Mouse (Mus musculus) splenic B cell, adult 2 months (primary cell): ENCODE results near the gene Kalrn.

Experiments
- DNase-seq: peaks from one replicate; pipeline ENCODE4 v3.0.0-alpha.2; 2011; ENCODE audit warnings: low read depth, low spot score
- H3K27me3 ChIP-seq: 2 replicates; pipeline ENCODE4 v1.6.1; 2012; ENCODE audit warnings: mild to moderate bottlenecking, low read length, moderate library complexity, mixed read lengths; ENCODE audit not compliant: control insufficient read depth, poor library complexity, insufficient read depth, severe bottlenecking
- H3K36me3 ChIP-seq: 2 replicates; pipeline ENCODE4 v1.6.1; 2012; ENCODE audit warnings: mild to moderate bottlenecking, low read length, moderate library complexity, mixed read lengths; ENCODE audit not compliant: control insufficient read depth, poor library complexity, insufficient read depth, severe bottlenecking

The Kalrn gene

DNA sequence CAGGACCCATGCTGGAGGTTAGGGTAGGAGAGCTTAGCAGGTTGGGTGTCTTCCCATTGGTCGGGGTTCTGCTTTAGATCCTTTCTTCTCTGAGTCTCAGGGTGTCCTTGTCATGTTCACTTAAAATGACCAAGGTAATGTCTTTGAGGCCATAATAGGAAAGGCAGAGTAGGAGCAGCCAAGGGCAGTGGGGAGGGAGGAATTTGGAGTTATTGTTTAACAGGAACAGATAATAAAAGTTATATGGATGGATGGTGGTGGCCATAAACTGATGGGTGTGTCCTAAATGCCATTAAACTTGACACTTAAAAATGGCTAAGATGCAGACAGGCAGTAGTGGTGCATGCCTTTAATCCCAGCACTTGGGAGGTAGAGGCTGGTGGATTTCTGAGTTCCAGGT, 584.2 kb downstream of the Kalrn start:
- no peak for DNase-seq
- H3K27me3 ChIP-seq: no peaks in the 10 kb centered on the region
- H3K36me3 ChIP-seq: no peaks in the 10 kb centered on the region

DNA sequence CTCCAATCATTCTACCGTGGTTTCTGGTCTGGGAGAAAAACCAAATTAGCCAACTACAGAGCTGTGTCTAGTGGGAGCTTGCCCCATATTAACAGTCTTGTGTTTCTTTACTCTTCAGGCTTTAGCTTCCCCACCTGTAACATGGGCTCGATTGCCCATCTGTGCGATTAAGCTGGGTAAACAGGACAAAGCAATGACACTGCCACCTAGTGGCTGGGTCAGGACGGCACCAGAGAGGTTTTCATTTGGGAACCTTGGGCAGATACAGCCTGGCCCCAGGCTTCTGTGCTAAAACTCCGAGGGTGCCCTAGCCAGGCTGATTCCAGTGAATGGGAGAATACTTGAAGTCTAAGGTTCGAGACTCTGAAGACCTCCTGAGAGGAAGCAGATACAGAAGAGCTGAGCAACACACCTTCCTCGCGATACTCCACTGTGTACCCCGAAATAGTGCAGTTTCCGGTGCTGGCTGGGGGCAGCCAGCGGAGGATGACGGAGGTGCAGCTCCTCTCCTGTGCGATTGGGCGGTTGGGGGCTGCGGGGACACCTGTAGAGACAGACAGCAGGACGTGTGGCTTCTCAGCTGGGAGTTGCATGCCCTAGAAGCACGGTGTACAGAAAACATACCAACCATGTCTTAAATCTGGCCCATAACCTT, 584.8 kb downstream of the Kalrn start:
- Histone ChIP-seq H3K36me3 (no peaks in the 10 kb centered on the region), H3K27me3 (no peaks in the 10 kb centered on the region)
- DNase-seq: peak; percentile 82

DNA sequence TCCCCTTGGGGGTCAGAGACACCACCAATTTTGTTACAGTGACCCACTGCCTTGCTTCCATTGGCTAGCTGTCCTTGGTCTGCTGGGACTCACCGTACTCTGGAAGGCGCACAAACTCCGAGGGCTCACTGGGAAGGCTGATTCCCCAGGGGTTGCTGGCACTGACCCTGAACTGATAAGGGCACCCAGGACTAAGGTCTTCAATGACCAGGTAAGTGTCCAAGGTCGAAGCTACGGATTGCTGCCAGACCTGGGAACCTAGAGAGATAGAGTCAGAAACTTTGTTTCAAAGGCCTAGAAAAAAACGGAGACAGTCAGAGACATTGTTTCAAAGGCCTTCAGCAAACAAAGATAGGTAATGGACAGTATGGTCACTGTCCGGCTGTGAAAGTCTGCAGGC, 586.3 kb downstream of the Kalrn start:
- Histone ChIP-seq H3K27me3 (no peaks in the 10 kb centered on the region), H3K36me3 (no peaks in the 10 kb centered on the region)
- no peak for DNase-seq

DNA sequence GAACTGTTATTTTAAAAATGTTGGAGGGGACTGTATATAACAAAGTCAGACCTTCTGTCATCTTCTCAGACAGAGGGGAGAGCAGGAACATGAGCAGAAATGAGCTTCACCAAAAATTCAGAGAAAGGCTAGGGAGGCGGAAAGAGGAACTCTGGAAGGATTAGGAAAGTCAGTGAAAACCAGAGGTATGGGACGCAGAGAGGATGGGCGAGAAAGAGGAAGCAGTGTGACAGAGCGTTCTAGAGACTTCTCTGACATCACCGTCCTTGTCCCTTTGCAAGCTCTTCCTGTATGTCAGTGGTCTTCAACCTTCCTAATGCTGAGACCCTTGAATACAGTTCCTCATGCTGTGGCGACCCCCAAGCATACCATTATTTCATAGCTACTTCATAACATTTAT, 588.0 kb downstream of the Kalrn start:
- no peaks in the 10 kb centered on the region for H3K36me3 ChIP-seq
- no peak for DNase-seq
- no peaks in the 10 kb centered on the region for H3K27me3 ChIP-seq

DNA sequence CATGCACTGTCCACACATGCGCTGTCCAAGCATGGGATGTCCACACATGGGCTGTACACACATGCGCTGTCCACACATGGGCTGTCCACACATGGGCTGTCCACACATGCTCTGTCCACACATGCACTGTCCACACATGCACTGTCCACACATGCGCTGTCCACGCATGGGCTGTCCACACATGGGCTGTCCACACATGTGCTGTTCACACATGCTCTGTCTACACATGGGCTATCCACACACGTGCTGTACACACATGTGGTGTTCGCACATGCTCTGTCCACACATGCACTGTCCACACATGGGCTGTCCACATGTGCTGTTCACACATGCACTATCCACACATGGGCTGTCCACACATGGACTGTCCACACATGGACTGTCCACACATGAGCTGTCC, 589.6 kb downstream of the Kalrn start:
- no peak for DNase-seq
- H3K36me3 ChIP-seq: no peaks in the 10 kb centered on the region
- H3K27me3 ChIP-seq: no peaks in the 10 kb centered on the region

DNA sequence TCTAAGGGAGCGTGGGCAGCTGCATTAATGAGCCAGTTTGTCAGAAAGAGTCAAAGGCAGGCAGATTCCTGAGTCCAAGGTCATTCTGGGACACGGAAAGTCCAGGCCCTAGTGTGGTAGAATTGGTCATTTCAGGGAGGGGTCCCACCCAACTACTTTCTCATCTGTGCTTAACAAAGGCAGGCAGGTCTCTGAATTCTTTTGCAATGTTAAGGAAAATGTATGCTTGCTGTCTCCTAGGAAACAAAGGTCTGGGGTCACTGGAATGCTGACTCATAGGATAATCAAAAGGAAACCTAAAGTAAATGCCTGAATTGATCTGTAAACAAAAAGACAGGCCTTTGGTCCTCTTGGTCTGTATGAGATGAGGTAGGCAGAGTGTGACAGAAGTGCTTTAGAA, 593.5 kb downstream of the Kalrn start:
- DNase-seq: no peak
- no peaks in the 10 kb centered on the region for H3K36me3 ChIP-seq
- no peaks in the 10 kb centered on the region for H3K27me3 ChIP-seq

DNA sequence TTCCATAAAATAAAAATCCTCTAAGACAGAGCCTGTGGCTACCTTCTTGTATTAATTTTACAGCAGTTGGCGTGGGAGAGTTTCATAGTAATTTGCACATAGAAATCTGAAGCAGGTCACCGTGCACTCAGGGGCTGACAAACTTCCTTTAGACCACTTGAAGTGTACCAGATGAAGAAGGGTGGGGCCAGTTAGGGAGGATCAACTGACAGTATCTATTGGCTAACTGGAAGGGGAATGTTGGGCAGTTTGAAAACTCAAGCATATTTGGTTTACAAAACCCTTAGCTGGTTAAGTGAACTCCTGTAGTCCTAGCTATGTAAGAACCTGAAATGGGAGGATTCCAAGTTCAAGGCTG, 606.1 kb downstream of the Kalrn start:
- no peak for DNase-seq
- H3K27me3 ChIP-seq: no peaks in the 10 kb centered on the region
- H3K36me3 ChIP-seq: peaks cover 2% of the 10 kb centered on the region; the same call in 1 of the 2 replicates

DNA sequence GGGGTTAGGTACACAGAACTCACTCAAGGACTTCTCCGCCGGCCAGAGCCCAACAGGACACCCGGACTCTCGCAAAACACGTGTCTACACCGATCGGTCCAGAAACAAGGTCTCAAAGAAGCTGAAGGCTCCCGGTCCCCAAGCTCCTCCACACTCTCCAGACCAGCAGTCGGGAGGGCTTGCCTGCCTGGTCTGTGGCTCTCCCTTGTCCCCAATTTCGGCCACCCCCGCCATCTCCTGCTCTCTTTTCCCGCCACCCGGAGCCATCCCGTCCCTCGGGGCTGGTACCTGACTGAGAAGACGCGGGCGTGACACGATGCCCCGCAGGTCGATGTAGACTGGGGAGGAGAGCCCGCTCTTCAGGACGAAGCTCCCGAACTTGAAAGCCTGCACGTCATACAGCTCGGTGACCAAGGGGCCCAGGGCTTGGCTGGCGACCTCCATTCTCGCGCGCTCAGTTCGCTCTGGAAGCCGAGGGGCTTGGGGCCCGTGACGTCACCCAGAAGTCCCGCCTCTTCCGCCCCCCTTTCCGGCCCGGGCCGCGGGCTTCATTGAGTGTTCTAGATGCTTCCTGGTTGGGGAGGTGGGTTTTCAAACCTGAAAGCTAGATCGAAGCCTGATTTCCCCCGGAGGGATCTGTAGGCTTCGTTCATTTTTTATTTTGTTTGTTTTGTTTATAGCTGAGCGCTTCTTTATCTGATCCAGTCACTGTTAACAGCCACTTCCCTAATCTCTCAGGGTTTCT, 606.6 kb downstream of the Kalrn start, which contains the start of gene Umps:
Gene Umps (minus strand): TSS at position 501 of the 745 bp plus-strand sequence.
- peak; percentile 83 for DNase-seq
- Histone ChIP-seq H3K36me3 (peaks cover 2% of the 10 kb centered on the region; the same call in 1 of the 2 replicates), H3K27me3 (no peaks in the 10 kb centered on the region)

DNA sequence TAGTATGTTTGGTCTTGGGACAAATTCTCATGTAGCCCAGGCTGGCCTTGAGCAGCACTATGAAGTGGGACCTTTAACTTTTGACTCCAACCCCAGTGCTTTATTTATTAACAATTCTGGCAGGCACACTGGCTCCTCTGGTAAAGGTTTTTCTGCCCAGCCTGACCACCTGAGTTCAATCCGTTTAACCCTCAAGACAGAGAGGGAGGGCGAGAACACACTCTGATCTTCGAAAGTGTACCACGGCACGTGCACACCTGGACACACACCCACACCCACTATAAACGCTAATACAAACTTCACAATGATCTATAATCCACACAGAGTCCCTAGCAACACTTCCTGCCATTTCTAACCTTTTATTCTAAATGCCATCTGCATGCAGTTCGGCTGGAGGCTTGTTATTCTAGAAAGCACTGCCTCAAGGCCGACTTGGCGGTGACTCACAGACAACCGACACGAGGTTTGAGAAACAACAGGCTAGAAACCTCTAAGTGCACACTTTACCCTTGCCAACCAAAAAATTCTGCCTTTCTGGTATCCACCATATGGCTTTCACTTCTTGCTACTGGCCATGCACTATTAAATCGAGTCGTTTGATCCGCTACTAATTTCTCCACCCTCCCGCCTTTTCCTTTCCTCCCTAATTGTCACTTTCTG, 607.3 kb downstream of the Kalrn start:
- DNase-seq: peak; percentile 27
- Histone ChIP-seq H3K27me3 (no peaks in the 10 kb centered on the region), H3K36me3 (peaks cover 4% of the 10 kb centered on the region; the same call in 1 of the 2 replicates)

DNA sequence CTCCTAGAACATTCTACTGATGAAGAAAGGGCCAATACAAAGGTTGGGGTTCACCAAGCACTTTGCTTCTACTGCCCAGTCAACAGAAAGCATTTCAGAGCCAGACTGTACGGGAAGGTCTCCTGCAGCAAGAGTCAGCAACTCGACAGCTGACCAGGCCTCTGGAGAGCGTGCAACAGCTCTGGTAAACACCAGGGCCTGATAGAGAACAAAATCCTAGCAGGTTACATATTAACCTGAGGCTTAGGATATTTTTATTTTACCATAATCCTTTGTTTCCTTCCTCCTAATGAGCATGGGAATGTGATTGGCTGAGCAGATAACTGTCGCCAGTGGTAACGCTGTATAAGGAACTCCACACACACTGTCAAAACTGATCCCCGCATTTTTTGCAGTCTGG, 609.8 kb downstream of the Kalrn start:
- DNase-seq: no peak
- no peaks in the 10 kb centered on the region for H3K27me3 ChIP-seq
- peaks cover 15% of the 10 kb centered on the region for H3K36me3 ChIP-seq

DNA sequence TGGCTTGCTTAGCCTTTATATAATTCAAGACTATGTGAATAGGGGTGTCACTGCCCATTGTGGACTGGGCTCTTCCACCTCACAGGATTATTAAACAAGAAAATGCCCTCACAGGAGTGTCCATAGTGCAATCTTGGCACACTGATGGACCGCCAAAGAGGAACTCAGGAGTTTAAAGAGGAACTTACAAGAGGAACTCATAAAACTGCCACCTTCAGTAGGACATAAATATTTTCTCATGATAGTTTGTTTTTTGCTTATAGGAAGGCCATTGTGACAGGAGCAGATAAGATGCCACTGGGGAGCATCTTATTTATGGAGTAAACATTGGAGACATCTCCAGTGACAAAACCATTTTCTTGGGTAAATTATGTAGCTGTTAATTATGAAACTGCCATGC, 618.5 kb downstream of the Kalrn start:
- DNase-seq: peak; percentile 12
- Histone ChIP-seq H3K27me3 (no peaks in the 10 kb centered on the region), H3K36me3 (peaks cover 6% of the 10 kb centered on the region)

DNA sequence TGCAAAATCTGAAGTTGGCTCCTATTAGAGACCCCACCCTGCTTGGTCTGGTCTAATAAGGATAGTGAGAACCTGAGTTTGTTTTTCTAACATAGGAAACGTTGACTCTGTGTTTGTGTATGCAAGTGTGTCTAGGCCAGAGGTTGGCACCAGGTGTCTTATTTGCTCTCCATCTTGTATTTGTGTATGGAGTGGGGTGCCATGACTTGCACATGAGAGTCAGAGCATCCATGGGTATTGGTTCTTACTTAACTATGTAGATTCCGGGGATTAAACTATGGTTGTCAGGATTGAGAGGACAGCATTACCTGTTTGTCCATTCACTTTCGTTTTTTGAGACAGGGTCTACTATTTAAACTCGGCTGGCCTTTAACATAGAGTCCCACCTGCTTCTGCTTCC, 620.3 kb downstream of the Kalrn start:
- no peaks in the 10 kb centered on the region for H3K27me3 ChIP-seq
- H3K36me3 ChIP-seq: peaks cover 2% of the 10 kb centered on the region
- no peak for DNase-seq

DNA sequence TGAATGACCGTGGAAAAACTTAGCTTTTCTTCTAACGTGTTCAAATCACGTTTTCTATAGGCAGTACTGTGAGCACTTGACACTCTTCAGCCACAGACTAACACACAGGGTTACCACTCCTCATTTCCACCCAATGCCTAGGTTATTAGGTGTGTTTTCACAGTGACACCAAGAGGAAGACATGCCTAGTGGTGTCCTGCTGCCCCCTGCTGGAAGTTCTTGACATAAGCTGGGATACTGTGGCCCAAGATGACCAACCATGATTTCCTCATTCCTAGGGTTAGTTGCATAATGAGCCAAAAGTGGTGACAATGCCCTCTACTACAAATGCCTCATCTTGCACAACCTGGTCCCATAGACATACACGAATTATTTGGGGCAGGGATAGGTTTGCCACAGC, 622.5 kb downstream of the Kalrn start:
- Histone ChIP-seq H3K27me3 (no peaks in the 10 kb centered on the region), H3K36me3 (no peaks in the 10 kb centered on the region; the same call in none of the 2 replicates)
- peak; percentile 87 for DNase-seq

DNA sequence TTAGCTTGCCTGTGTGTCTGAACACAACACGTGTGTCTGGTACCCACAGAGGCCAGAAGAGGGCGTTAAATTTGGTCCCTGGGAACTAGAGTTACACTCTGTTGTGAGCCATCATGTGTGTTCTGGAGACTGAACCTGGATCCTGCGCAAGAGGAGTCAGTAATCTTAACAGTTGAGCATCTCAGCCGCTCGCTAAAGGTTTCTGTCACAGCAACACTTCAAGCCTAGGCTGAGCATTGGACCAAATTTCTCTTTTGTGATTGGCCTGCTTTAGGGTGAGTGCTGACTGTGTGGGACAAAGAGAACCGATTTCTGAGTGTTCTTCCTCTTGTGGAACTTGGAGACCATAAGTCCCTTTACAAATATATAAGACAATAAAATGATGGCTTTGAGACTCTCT, 622.9 kb downstream of the Kalrn start:
- H3K36me3 ChIP-seq: no peaks in the 10 kb centered on the region; the same call in none of the 2 replicates
- no peaks in the 10 kb centered on the region for H3K27me3 ChIP-seq
- peak; percentile 12 for DNase-seq
